Mouse (Mus musculus) urinary bladder, postnatal 4 days (tissue): Measurements from ENCODE around the gene Olfr692.
A peak's percentile ranks its signal among the peaks of the same experiment; 100 is the strongest.
"Not testable (repeated sequence)": the region's sequence is repeated elsewhere in the genome, so short reads cannot be mapped to it uniquely, and the experiment has no call there.

Experiments
- DNase-seq, 2 experiments: peaks; one replicate each; pipeline ENCODE4 v3.0.0; 2021 to 2022; ENCODE audit warnings: low spot score in 2 of 2

Gene Olfr692

GRCm38 (mm10) chr7:105367930-105368329 is at the start of gene Olfr692:
TSS of gene Olfr692 (plus strand) at chr7:105368230.
- DNase-seq: no peak

- DNase-seq: no peak
Measured at GRCm38 (mm10) chr7:105325302-105325701, 42.7 kb upstream of the Olfr692 start.

DNA sequence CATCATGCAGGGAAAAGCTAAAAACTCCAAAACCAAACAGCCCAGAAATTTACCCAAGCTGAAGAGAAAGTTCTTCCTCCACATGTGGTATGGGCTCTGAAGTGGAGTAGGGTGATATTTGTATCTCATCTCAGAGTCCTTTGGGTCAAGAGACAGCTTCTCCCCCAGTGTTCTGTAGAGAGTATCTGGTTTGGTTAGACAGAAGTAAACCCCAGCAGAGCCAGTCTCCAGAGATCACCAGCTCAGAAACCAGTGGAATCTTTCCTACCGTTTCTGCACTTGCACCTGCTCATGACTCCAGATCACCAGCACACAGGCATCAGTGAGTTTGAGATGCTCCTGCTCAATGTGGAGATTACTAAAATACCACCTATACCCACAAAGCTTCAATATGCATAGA is 34.0 kb upstream of the Olfr692 start, which contains the start of gene Olfr690:
TSS of gene Olfr690 (minus strand) at position 101 of the 400 bp plus-strand sequence.
- no peak for DNase-seq

DNA sequence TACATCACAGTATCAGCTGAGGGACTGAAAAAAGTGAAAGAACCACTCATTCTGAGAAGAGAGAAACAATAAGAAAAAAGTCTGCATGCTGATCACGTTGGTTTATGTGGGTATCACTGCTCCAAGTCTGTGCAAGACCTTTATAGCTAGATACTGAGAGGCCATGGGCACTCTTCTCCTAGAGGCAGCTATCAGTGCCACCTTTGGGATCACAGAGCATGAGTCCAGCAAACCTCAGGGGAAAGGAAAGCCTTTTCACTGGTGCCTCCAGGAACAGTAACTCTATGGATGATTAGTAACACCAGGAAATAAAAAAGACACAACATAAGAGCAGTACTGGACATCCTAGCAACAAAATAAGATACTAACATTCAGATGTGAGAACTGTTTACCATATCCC is 25.9 kb upstream of the Olfr692 start, which contains the start of gene Olfr691:
TSS of gene Olfr691 (minus strand) at position 101 of the 400 bp plus-strand sequence.
- no peak for DNase-seq

DNA sequence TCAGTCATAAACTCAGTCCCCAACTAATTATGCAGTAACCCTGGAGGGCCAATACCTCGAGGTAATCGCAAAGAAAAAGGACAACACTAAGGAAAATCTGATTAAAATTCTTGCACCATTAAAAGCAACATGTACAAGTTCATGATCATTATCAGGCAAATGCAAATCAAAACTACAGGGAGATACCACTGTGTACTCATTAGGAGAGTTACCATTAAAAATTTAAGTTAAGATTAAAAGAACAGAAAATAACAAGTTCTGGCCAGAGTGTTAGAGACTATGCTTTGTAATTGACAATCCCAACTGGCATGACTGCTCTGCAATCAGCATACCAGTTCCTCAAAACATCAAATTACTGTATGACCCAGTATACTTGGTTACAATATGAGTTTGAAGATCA is 25.3 kb upstream of the Olfr692 start:
- DNase-seq: no peak

DNA sequence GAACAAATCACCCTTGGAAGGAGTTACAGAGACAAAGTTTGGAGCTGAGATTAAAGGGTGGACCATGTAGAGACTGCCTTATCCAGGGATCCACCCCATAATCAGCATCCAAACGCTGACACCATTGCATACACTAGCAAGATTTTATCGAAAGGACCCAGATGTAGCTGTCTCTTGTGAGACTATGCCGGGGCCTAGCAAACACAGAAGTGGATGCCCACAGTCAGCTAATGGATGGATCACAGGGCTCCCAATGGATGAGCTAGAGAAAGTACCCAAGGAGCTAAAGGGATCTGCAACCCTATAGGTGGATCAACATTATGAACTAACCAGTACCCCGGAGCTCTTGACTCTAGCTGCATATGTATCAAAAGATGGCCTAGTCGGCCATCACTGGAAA is 12.0 kb upstream of the Olfr692 start:
- DNase-seq: not testable (repeated sequence)

DNA sequence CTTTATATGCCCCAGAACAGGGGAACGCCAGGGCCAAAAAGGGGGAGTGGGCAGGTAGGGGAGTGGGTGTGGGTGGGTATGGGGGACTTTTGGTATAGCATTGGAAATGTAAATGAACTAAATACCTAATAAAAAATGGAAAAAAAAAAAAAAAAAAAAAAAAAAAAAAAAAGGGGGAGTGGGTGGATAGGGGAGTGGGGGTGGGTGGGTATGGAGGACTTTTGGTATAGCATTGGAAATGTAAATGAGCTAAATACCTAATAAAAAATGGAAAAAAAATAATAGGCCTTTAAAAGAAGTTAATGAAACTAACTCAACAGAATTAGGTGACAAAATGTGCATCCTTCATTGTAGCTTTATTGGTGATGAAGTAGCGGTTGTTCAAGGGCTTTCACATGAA is 11.5 kb upstream of the Olfr692 start:
- DNase-seq: not testable (repeated sequence)

DNA sequence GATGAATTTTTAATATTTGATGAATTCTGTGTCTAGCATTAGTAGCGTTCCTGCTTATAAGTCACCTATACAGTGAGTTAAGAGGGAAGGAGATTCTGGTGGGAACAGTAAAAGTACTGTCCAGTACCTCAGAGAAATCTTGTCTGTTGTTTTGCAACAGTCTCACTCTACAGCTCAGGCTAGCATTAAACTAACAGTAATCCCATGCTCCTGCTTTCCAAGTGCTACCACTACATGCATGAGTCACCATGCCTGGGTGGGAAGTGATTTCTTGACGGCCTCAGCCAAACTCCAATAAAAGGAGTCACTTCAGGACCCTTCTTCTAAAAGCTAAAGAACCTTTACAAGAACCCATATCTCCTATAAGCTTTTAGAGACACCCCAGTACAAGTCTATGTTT is 6.3 kb upstream of the Olfr692 start:
- DNase-seq: no peak

DNA sequence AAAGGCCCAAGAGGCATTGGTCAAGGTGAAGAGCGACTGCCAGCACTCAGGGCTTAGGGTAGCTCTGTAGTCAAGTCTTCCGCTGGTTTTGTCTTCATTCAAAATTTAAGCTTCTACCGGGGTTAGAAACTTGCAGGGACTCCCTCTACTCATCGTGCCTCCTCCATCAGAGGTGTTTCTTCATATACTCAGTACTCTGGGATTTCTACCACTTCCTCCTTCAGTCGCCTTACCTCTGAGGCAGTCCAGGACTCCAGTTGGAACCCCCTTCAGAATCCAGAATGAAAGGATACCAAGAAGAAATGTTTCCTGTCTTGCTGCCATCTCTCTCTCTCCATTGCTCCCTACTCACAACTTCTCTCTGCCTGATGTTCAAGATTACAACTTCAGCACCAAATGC is 762 bp upstream of the Olfr692 start:
- no peak for DNase-seq

- DNase-seq: no peak
Measured at GRCm38 (mm10) chr7:105368521-105368920, 491 bp downstream of the Olfr692 start.

DNA sequence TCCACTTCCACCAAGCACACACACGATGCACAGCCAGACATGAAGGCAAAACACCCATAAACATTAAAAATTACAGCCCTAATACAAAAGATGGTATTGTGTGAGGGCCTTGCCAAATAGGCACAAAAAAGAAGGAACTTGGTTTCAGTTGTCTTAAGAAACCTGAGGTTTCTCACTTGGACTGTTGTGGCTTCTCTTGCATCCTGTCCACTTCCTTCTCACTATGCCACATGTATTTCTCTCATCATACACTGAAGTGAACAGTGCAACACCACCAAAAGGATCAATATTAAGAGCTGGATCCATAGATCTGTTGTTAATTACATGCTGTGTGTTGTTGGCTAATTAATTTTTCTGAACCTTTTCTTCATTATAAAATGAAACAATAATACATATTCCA is 4.9 kb downstream of the Olfr692 start:
- no peak for DNase-seq

DNA sequence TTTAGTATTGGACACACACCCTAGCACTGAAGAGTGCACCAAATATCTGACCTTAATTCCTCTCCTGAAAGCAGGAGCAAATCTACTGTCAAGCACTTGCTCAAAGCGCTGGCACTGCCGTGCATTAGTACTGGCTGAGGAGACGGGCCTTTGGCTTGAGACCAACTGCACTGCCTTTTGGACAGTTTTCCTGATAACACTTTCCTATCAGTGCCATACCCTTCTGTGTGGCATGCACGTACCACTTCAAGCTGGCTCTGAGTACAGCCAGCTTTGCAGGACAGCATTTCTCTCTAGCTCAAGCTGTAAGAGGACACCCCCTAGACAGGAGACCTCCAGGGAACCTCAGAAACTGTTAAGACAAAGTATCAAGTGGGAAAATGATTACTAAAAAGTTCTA is 5.5 kb downstream of the Olfr692 start:
- no peak for DNase-seq

GRCm38 (mm10) chr7:105373976-105374375 is 5.9 kb downstream of the Olfr692 start:
- DNase-seq: no peak

- no peak for DNase-seq
Measured at GRCm38 (mm10) chr7:105374866-105375265, 6.8 kb downstream of the Olfr692 start, which contains the start of gene Gm5901. TSS of gene Gm5901 (plus strand) at chr7:105375038.

DNA sequence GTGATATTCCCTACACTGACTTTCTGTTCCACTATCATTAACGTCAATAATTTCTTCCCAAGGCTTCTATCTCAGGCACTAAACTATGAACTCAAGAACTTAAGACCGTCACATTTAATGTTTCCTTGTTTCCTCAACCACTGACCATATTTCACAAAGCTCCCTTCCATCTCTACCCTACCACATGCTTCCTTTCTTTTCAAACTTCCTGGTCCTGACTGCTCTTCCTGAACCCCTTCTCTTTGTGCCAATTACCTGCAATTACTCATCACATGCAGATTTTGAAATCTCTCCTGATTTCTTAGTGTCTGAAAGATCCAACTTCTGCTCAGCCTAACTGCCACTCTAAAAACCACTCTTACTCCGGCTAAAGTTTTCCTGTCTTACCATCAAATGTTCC is 12.3 kb downstream of the Olfr692 start:
- DNase-seq: no peak

GRCm38 (mm10) chr7:105387696-105388095 is 19.7 kb downstream of the Olfr692 start:
- no peak for DNase-seq

GRCm38 (mm10) chr7:105390236-105390635 is 22.2 kb downstream of the Olfr692 start:
- DNase-seq: no peak

DNA sequence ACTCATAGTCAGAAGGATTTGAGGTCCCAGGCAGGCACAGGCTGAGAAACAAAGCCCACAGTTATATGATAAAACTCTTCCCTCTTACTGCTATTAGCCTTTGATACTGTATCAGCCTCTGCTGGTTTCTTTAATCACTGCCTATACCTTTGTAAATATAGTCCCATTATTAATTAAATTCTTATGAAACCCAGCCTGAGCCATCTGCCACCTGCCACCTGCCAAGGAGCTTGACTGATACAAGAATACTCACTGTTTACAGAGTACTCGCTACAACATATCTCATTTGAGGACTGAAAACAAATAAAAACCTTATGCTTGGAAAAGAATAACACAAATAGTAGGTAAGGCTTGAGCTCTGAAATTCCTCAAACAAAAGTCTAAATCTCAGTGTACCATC is 26.6 kb downstream of the Olfr692 start:
- no peak for DNase-seq

- no peak for DNase-seq
Measured at GRCm38 (mm10) chr7:105395131-105395820, 27.2 kb downstream of the Olfr692 start.

DNA sequence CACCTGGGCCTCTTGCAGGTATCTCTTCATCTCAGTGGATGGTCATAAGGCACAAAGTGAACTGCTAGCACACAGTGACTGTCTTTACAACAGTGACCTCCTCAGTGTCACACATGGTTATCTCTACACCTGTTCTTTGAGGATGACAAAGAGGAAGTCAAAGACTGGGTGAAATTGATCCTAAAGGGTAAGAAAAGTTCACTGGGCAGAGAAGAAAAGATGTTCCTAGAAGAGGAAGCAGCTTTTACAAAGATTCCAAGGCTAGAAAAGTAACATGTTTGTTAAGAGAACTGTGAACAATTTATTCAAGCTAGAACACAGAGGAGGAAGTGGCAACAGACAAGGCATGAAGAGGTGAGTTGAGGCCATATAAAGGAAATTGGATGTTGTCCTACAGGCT is 28.1 kb downstream of the Olfr692 start:
- DNase-seq: no peak

GRCm38 (mm10) chr7:105399058-105399934 is 31.3 kb downstream of the Olfr692 start:
- DNase-seq: no peak

GRCm38 (mm10) chr7:105399935-105400624 is 32.0 kb downstream of the Olfr692 start, which contains the start of gene Fam160a2:
TSS of gene Fam160a2 (minus strand) at chr7:105400054.
- peak; percentile 99 to 100 for DNase-seq
